Mouse (Mus musculus): ENCODE measurements around the gene Fam189b. TPM values are rescaled to one million over a fixed set of nuclear protein-coding genes. Genes with fewer than 3 reads are reported as not detected.

Fam189b gene
- polyA plus RNA-seq, 1 experiment = 17.4 TPM

GRCm38 (mm10) chr3:89195979-89196877, 13.3 kb downstream of the Fam189b start:
- 0 out of 2 replicates have a peak, but pooled peaks have one; percentile 72 for TF ChIP-seq POLR2A (IDR thresholded peaks at IDR 0.05; ENCODE audit: borderline replicate concordance, low read depth, low read length)
- TF ChIP-seq CTCF (IDR thresholded peaks at IDR 0.05; ENCODE audit: low read depth, low read length) = no peak
- peak overlapping the region; percentile 67 for H3K27ac ChIP-seq (ENCODE audit: insufficient read depth, low read depth, low read length)
- peaks cover 8% of the 10 kb centered on the region for H3K4me1 ChIP-seq (ENCODE audit: control insufficient read depth, insufficient read depth, low read length)
- peak overlapping the region; percentile 67 for H3K4me3 ChIP-seq (ENCODE audit: insufficient read depth, low read length)

- Histone ChIP-seq H3K4me1 (ENCODE audit: control insufficient read depth, insufficient read depth, low read length) (peaks cover 14% of the 10 kb centered on the region), H3K27ac (ENCODE audit: insufficient read depth, low read depth, low read length) (peak overlapping the region; percentile 47)
- no peak for TF ChIP-seq POLR2A (IDR thresholded peaks at IDR 0.05; ENCODE audit: borderline replicate concordance, low read depth, low read length)
- TF ChIP-seq CTCF (IDR thresholded peaks at IDR 0.05; ENCODE audit: low read depth, low read length) = no peak
Measured at GRCm38 (mm10) chr3:89199839-89200238, 16.9 kb downstream of the Fam189b start.

GRCm38 (mm10) chr3:89202253-89203141, 19.6 kb downstream of the Fam189b start, which contains the start of gene Gba:
Gene Gba (plus strand): TSS chr3:89202928.
- no peak for TF ChIP-seq CTCF (IDR thresholded peaks at IDR 0.05; ENCODE audit: low read depth, low read length)
- no peak for TF ChIP-seq POLR2A (IDR thresholded peaks at IDR 0.05; ENCODE audit: borderline replicate concordance, low read depth, low read length)
- H3K4me3 ChIP-seq (ENCODE audit: insufficient read depth, low read length) = peak within 1 kb of the TSS; percentile 86
- H3K27ac ChIP-seq (ENCODE audit: insufficient read depth, low read depth, low read length) = peak within 1 kb of the TSS; percentile 67
- H3K4me1 ChIP-seq (ENCODE audit: control insufficient read depth, insufficient read depth, low read length) = peaks cover 15% of the 10 kb centered on the region

More at GRCm38 (mm10) chr3:89199839-89200238, 16.9 kb downstream of the Fam189b start:
- no peak overlapping the region for H3K4me3 ChIP-seq (ENCODE audit: insufficient read depth, low read length)

GRCm38 (mm10) chr3:89203142-89203514, 20.2 kb downstream of the Fam189b start:
- Histone ChIP-seq H3K4me3 (ENCODE audit: insufficient read depth, low read length) (peak overlapping the region; percentile 86), H3K4me1 (ENCODE audit: control insufficient read depth, insufficient read depth, low read length) (peaks cover 15% of the 10 kb centered on the region), H3K27ac (ENCODE audit: insufficient read depth, low read depth, low read length) (peak overlapping the region; percentile 67)
- TF ChIP-seq POLR2A (IDR thresholded peaks at IDR 0.05; ENCODE audit: borderline replicate concordance, low read depth, low read length) = no peak
- TF ChIP-seq CTCF (IDR thresholded peaks at IDR 0.05; ENCODE audit: low read depth, low read length) = no peak

GRCm38 (mm10) chr3:89206079-89206478, 23.1 kb downstream of the Fam189b start:
- TF ChIP-seq POLR2A (IDR thresholded peaks at IDR 0.05; ENCODE audit: borderline replicate concordance, low read depth, low read length) = no peak
- no peak for TF ChIP-seq CTCF (IDR thresholded peaks at IDR 0.05; ENCODE audit: low read depth, low read length)
- Histone ChIP-seq H3K4me3 (ENCODE audit: insufficient read depth, low read length) (no peak overlapping the region), H3K27ac (ENCODE audit: insufficient read depth, low read depth, low read length) (no peak overlapping the region), H3K4me1 (ENCODE audit: control insufficient read depth, insufficient read depth, low read length) (peaks cover 35% of the 10 kb centered on the region)

- H3K4me1 ChIP-seq (ENCODE audit: control insufficient read depth, insufficient read depth, low read length) = peaks cover 40% of the 10 kb centered on the region
- TF ChIP-seq POLR2A (IDR thresholded peaks at IDR 0.05; ENCODE audit: borderline replicate concordance, low read depth, low read length) = no peak
- no peak for TF ChIP-seq CTCF (IDR thresholded peaks at IDR 0.05; ENCODE audit: low read depth, low read length)
- no peak overlapping the region for H3K4me3 ChIP-seq (ENCODE audit: insufficient read depth, low read length)
- H3K27ac ChIP-seq (ENCODE audit: insufficient read depth, low read depth, low read length) = no peak overlapping the region
Measured at GRCm38 (mm10) chr3:89206695-89207094, 23.8 kb downstream of the Fam189b start.

- TF ChIP-seq CTCF (IDR thresholded peaks at IDR 0.05; ENCODE audit: low read depth, low read length) (no peak), POLR2A (IDR thresholded peaks at IDR 0.05; ENCODE audit: borderline replicate concordance, low read depth, low read length) (no peak)
- Histone ChIP-seq H3K27ac (ENCODE audit: insufficient read depth, low read depth, low read length) (no peak overlapping the region), H3K4me3 (ENCODE audit: insufficient read depth, low read length) (no peak overlapping the region), H3K4me1 (ENCODE audit: control insufficient read depth, insufficient read depth, low read length) (peaks cover 47% of the 10 kb centered on the region)
Measured at GRCm38 (mm10) chr3:89208075-89208657, 25.2 kb downstream of the Fam189b start.

GRCm38 (mm10) chr3:89208736-89209135, 25.8 kb downstream of the Fam189b start:
- Histone ChIP-seq H3K4me3 (ENCODE audit: insufficient read depth, low read length) (no peak overlapping the region), H3K4me1 (ENCODE audit: control insufficient read depth, insufficient read depth, low read length) (peaks cover 47% of the 10 kb centered on the region), H3K27ac (ENCODE audit: insufficient read depth, low read depth, low read length) (no peak overlapping the region)
- TF ChIP-seq POLR2A (IDR thresholded peaks at IDR 0.05; ENCODE audit: borderline replicate concordance, low read depth, low read length) (no peak), CTCF (IDR thresholded peaks at IDR 0.05; ENCODE audit: low read depth, low read length) (no peak)

- TF ChIP-seq POLR2A (IDR thresholded peaks at IDR 0.05; ENCODE audit: borderline replicate concordance, low read depth, low read length) (no peak), CTCF (IDR thresholded peaks at IDR 0.05; ENCODE audit: low read depth, low read length) (no peak)
- Histone ChIP-seq H3K27ac (ENCODE audit: insufficient read depth, low read depth, low read length) (peak overlapping the region; percentile 89), H3K4me1 (ENCODE audit: control insufficient read depth, insufficient read depth, low read length) (peaks cover 45% of the 10 kb centered on the region), H3K4me3 (ENCODE audit: insufficient read depth, low read length) (peak overlapping the region; percentile 1; the same call in 1 of the 2 replicates)
Measured at GRCm38 (mm10) chr3:89209731-89210130, 26.8 kb downstream of the Fam189b start.
